Mouse (Mus musculus) heart, embryonic 11.5 days (tissue): ENCODE results near the gene Ntsr1. TPM values are rescaled to one million over a fixed set of nuclear protein-coding genes. Genes with fewer than 3 reads are reported as not detected.
A peak's percentile ranks its signal among the peaks of the same experiment; 100 is the strongest.

Experiments
- ATAC-seq: fragments of 200-750 bp; cut with Nextera tagmentation; replicated peaks from 2 replicates; pipeline ENCODE4 v1.8.0; 2017; ENCODE audit warnings: moderate library complexity; ENCODE audit not compliant: insufficient number of reproducible peaks, low FRiP score, low TSS enrichment
- H3K27ac ChIP-seq: fragments of 300-500 bp; sonication (generic); 2 replicates; pipeline ENCODE4 v1.5.1; 2014; ENCODE audit warnings: mild to moderate bottlenecking, low read depth, low read length
- H3K27me3 ChIP-seq: fragments of 300-500 bp; sonication (generic); 2 replicates; pipeline ENCODE4 v1.6.1; 2014; ENCODE audit warnings: mild to moderate bottlenecking, low read length, mixed read lengths; ENCODE audit not compliant: control insufficient read depth, insufficient read depth
- H3K36me3 ChIP-seq: fragments of 300-500 bp; sonication (generic); 2 replicates; pipeline ENCODE4 v1.6.1; 2014; ENCODE audit warnings: mild to moderate bottlenecking, low read length, moderate library complexity, mixed read lengths; ENCODE audit not compliant: control insufficient read depth, insufficient read depth
- H3K4me1 ChIP-seq: fragments of 300-500 bp; sonication (generic); 2 replicates; pipeline ENCODE4 v1.6.1; 2014; ENCODE audit warnings: low read length; ENCODE audit not compliant: control insufficient read depth, insufficient read depth
- H3K4me2 ChIP-seq: fragments of 300-500 bp; sonication (generic); 2 replicates; pipeline ENCODE4 v1.6.1; 2014; ENCODE audit warnings: mild to moderate bottlenecking, moderate library complexity
- H3K4me3 ChIP-seq: fragments of 300-500 bp; sonication (generic); 2 replicates; pipeline ENCODE4 v1.5.1; 2014; ENCODE audit warnings: low read depth, low read length
- H3K9ac ChIP-seq: fragments of 300-500 bp; sonication (generic); 2 replicates; pipeline ENCODE4 v1.6.1; 2014; ENCODE audit warnings: mild to moderate bottlenecking, low read depth, low read length, moderate library complexity
- H3K9me3 ChIP-seq: fragments of 300-500 bp; sonication (generic); replicated peaks from 2 replicates; pipeline ENCODE4 v1.6.1; 2016; ENCODE audit warnings: low read length; ENCODE audit not compliant: control insufficient read depth
- WGBS: fragments of 180-500 bp; shearing (Covaris S2); extraction: QIAGEN DNeasy Blood & Tissue Kit; methylation state at CpG from one replicate; pipeline ENCODE4 v1.1.7; 2014; ENCODE audit not compliant: insufficient replicate concordance; 5-methylcytosine and 5-hydroxymethylcytosine counted together
- polyA plus RNA-seq: library from polyadenylated mRNA; unstranded; fragments of >200 nt; fragmentation: Nextera tagmentation; extraction: Ambion mirVana; gene quantifications from 2 replicates; pipeline ENCODE4 v1.2.1, GENCODE M21; 2014

Gene Ntsr1
- polyA plus RNA-seq, 1 experiment from 2014 or later: 0.36 TPM

- H3K27ac ChIP-seq: no peak overlapping the region
- no peaks in the 10 kb centered on the region for H3K36me3 ChIP-seq
- peaks cover 7% of the 10 kb centered on the region for H3K4me1 ChIP-seq
- H3K27me3 ChIP-seq: peaks cover 4% of the 10 kb centered on the region; the same call in 1 of the 2 replicates
- no peak overlapping the region for H3K9ac ChIP-seq
- H3K4me2 ChIP-seq: no peak overlapping the region
- no peaks in the 10 kb centered on the region for H3K9me3 ChIP-seq
- no peak for ATAC-seq
- H3K4me3 ChIP-seq: no peak overlapping the region
- WGBS: 12% methylated on average over 3 of the region's 3 CpGs
Observed at GRCm38 (mm10) chr2:180578686-180579085, 78.9 kb downstream of the Ntsr1 start.

DNA sequence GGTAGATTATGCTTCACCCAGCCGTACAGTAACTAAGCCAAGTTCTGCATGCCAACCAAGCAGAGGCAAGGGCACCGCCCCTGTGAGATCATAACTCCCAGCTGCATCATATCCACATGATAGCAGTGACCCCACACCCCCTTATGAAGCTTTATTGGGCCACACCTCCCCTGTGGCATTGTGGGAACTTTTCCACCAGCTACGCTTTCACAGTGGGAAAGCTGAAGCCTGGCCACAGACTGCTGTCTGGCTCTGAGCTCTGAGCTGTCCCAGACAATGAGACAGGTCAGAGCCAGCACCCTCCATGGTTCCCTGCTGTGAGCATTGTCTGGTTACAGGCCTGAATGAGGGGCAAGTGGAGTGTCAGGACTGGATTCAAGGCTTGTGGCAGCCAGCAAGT is 81.2 kb downstream of the Ntsr1 start, which contains the start of gene Mrgbp:
Gene Mrgbp, plus strand, starts transcription at position 303 of the 400 bp plus-strand sequence.
- no peak within 1 kb of the TSS for H3K4me3 ChIP-seq
- peak within 1 kb of the TSS; percentile 17; the same call in 1 of the 2 replicates for H3K9ac ChIP-seq
- no peaks in the 10 kb centered on the region for H3K9me3 ChIP-seq
- 71% methylated on average over 3 of the region's 3 CpGs for WGBS
- no peak for ATAC-seq
- 0 out of 2 replicates have a peak, but pooled peaks cover 7% of the 10 kb centered on the region for H3K36me3 ChIP-seq
- no peak within 1 kb of the TSS for H3K27ac ChIP-seq
- no peak within 1 kb of the TSS; the same call in 1 of the 2 replicates for H3K4me2 ChIP-seq
- H3K27me3 ChIP-seq: peaks cover 4% of the 10 kb centered on the region; the same call in 1 of the 2 replicates
- peaks cover 8% of the 10 kb centered on the region for H3K4me1 ChIP-seq

DNA sequence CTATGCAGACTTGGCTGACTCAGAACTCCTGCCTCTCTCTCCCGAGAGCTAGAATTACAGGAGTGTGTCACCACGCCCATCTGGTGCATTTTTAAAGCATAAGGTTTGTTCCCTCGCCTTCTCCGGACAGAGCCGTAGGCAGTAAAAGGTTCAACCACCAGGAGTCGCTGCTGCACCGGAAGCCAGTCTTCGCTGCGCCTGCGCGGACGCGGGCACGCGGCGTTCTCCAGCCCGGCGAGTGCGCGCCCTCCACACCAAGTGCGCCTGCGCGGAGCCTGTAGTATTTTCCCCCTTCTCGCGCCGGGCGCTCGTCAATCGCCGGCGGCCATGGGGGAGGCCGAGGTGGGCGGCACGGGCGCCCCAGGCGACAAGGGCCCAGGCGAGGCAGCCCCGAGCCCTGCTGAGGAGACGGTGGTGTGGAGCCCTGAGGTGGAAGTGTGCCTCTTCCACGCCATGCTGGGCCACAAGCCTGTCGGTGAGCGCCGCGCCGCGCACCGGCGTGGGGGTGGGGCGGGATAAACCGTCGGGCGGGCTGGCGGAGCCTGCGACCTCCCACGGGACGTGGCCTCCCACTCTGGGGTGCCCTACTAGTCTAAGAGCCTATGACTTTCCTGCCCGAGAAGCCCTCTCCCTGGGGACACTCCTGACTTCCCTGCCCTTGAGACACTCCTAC is 82.8 kb downstream of the Ntsr1 start:
- peak overlapping the region; percentile 85 for H3K4me2 ChIP-seq
- under 1% methylated on average over 41 of the region's 57 CpGs for WGBS
- peaks cover 11% of the 10 kb centered on the region; the same call in 1 of the 2 replicates for H3K36me3 ChIP-seq
- no peaks in the 10 kb centered on the region for H3K9me3 ChIP-seq
- H3K27ac ChIP-seq: peak overlapping the region; percentile 6; the same call in 1 of the 2 replicates
- H3K9ac ChIP-seq: peak overlapping the region; percentile 90
- peak; percentile 75 for ATAC-seq
- H3K4me3 ChIP-seq: peak overlapping the region; percentile 75
- H3K27me3 ChIP-seq: peaks cover 4% of the 10 kb centered on the region; the same call in 1 of the 2 replicates
- peaks cover 8% of the 10 kb centered on the region for H3K4me1 ChIP-seq

- peaks cover 8% of the 10 kb centered on the region for H3K4me1 ChIP-seq
- peak overlapping the region; percentile 90 for H3K9ac ChIP-seq
- no peaks in the 10 kb centered on the region for H3K9me3 ChIP-seq
- H3K27ac ChIP-seq: peak overlapping the region; percentile 6; the same call in 1 of the 2 replicates
- H3K4me2 ChIP-seq: peak overlapping the region; percentile 85
- 37% methylated on average over 6 of the region's 7 CpGs for WGBS
- H3K36me3 ChIP-seq: peaks cover 11% of the 10 kb centered on the region; the same call in 1 of the 2 replicates
- peak; percentile 19; the same call in 1 of the 2 replicates for ATAC-seq
- H3K27me3 ChIP-seq: peaks cover 4% of the 10 kb centered on the region; the same call in 1 of the 2 replicates
- peak overlapping the region; percentile 75 for H3K4me3 ChIP-seq
Observed at GRCm38 (mm10) chr2:180583154-180583507, 83.4 kb downstream of the Ntsr1 start.

- ATAC-seq: no peak
- WGBS: 45% methylated on average over 6 of the region's 6 CpGs
- H3K4me2 ChIP-seq: peak overlapping the region; percentile 75
- peaks cover 6% of the 10 kb centered on the region for H3K4me1 ChIP-seq
- peaks cover 23% of the 10 kb centered on the region for H3K36me3 ChIP-seq
- peak overlapping the region; percentile 86 for H3K4me3 ChIP-seq
- H3K9me3 ChIP-seq: no peaks in the 10 kb centered on the region
- no peaks in the 10 kb centered on the region for H3K27me3 ChIP-seq
- peak overlapping the region; percentile 92 for H3K27ac ChIP-seq
- peak overlapping the region; percentile 89 for H3K9ac ChIP-seq
Observed at GRCm38 (mm10) chr2:180588736-180589122, 89.0 kb downstream of the Ntsr1 start.

GRCm38 (mm10) chr2:180589123-180589831 is 89.5 kb downstream of the Ntsr1 start, which contains the start of gene Ogfr:
Gene Ogfr, plus strand, starts transcription at chr2:180589245.
- Histone ChIP-seq H3K4me2 (peak within 1 kb of the TSS; percentile 75), H3K36me3 (peaks cover 25% of the 10 kb centered on the region)
- WGBS: under 1% methylated on average over 60 of the region's 67 CpGs

More at GRCm38 (mm10) chr2:180589123-180589831, 89.5 kb downstream of the Ntsr1 start, which contains the start of gene Ogfr:
- no peaks in the 10 kb centered on the region for H3K9me3 ChIP-seq
- peak within 1 kb of the TSS; percentile 89 for H3K9ac ChIP-seq
- peak within 1 kb of the TSS; percentile 86 for H3K4me3 ChIP-seq
- ATAC-seq: peak; percentile 88
- peaks cover 5% of the 10 kb centered on the region for H3K4me1 ChIP-seq
- H3K27me3 ChIP-seq: no peaks in the 10 kb centered on the region
- H3K27ac ChIP-seq: peak within 1 kb of the TSS; percentile 92

Other genes starting within 250 kb of the Ntsr1 start
- gene Rps21, start 242.6 kb upstream of the Ntsr1 start, polyA plus RNA-seq: 347 and 390 TPM in 2 replicates
- 11.8 TPM in 2 replicates for gene Cables2, start 226.5 kb upstream of the Ntsr1 start, polyA plus RNA-seq
- 0.10 TPM in 1 of 2 replicates, not detected in the other for gene Rbbp8nl, start 210.1 kb upstream of the Ntsr1 start, polyA plus RNA-seq
- 25.7 and 28.0 TPM in 2 replicates for gene Gata5, start 165.3 kb upstream of the Ntsr1 start, polyA plus RNA-seq
- gene Slco4a1, start 43.7 kb upstream of the Ntsr1 start, polyA plus RNA-seq: 0.35 TPM in 1 of 2 replicates, not detected in the other
- gene Mrgbp, start 81.3 kb downstream of the Ntsr1 start, polyA plus RNA-seq: 23.1 and 23.9 TPM in 2 replicates
- gene Ogfr, start 89.3 kb downstream of the Ntsr1 start, polyA plus RNA-seq: 68.2 and 70.7 TPM in 2 replicates
- gene Col9a3, start 97.8 kb downstream of the Ntsr1 start, polyA plus RNA-seq: 24.5 and 25.0 TPM in 2 replicates
- gene Tcfl5, start 142.7 kb downstream of the Ntsr1 start, polyA plus RNA-seq: 0.07 and 0.32 TPM in 2 replicates
- gene Dido1, start 210.0 kb downstream of the Ntsr1 start, polyA plus RNA-seq: 20.8 and 21.3 TPM in 2 replicates
- gene Gid8, start 210.1 kb downstream of the Ntsr1 start, polyA plus RNA-seq: 52.9 and 54.2 TPM in 2 replicates
- 0.41 and 0.96 TPM in 2 replicates for gene Slc17a9, start 225.3 kb downstream of the Ntsr1 start, polyA plus RNA-seq